Mouse (Mus musculus) cortical plate, adult 2 months (tissue): ENCODE data around the gene Nfkbiz. TPM values are rescaled to one million over a fixed set of nuclear protein-coding genes. Genes with fewer than 3 reads are reported as not detected.

ENCODE experiments used
- H3K27ac ChIP-seq: fragments of 200-500 bp; 2 replicates; pipeline ENCODE4 v1.5.1; 2012; ENCODE audit warnings: low read length, control low read depth, inconsistent platforms; ENCODE audit not compliant: insufficient read depth
- H3K4me1 ChIP-seq: fragments of 200-500 bp; 2 replicates; pipeline ENCODE4 v1.6.1; 2011; ENCODE audit warnings: low read length; ENCODE audit not compliant: control insufficient read depth, insufficient read depth
- H3K4me3 ChIP-seq: fragments of 200-500 bp; 2 replicates; pipeline ENCODE4 v1.5.1; 2011; ENCODE audit warnings: mild to moderate bottlenecking, low read length, control low read depth; ENCODE audit not compliant: insufficient read depth
- CTCF ChIP-seq: fragments of 200-500 bp; IDR thresholded peaks from 2 replicates; pipeline ENCODE4 v1.5.1; 2011; ENCODE audit warnings: mild to moderate bottlenecking, control low read depth, low read length; ENCODE audit not compliant: insufficient read depth; ENCODE audit errors: extremely low read depth
- POLR2A ChIP-seq: fragments of 200-500 bp; IDR thresholded peaks from 2 replicates; pipeline ENCODE4 v1.6.1; 2011; ENCODE audit warnings: mild to moderate bottlenecking, low read length, control low read depth; ENCODE audit not compliant: insufficient read depth; ENCODE audit errors: extremely low read depth
- polyA plus RNA-seq: library from polyadenylated mRNA; depleted of rRNA; stranded (reverse); fragments of >200 nt; gene quantifications from 2 replicates; pipeline ENCODE4 v1.2.3, GENCODE M21; 2012; rRNA removed

Gene Nfkbiz
- polyA plus RNA-seq, 1 experiment, result 5.4 TPM

GRCm38 (mm10) chr16:55784379-55784778 is 54.3 kb downstream of the Nfkbiz start:
- Histone ChIP-seq H3K4me3 (no peak overlapping the region), H3K4me1 (no peaks in the 10 kb centered on the region), H3K27ac (no peak overlapping the region)
- TF ChIP-seq POLR2A (no peak), CTCF (no peak)

GRCm38 (mm10) chr16:55783923-55784322 is 54.8 kb downstream of the Nfkbiz start:
- Histone ChIP-seq H3K4me1 (no peaks in the 10 kb centered on the region), H3K27ac (no peak overlapping the region), H3K4me3 (no peak overlapping the region)
- TF ChIP-seq POLR2A, result no peak
- no peak for TF ChIP-seq CTCF

- H3K27ac ChIP-seq, result no peak overlapping the region
- TF ChIP-seq POLR2A (no peak), CTCF (no peak)
- H3K4me1 ChIP-seq, result no peaks in the 10 kb centered on the region
- no peak overlapping the region for H3K4me3 ChIP-seq
Observed at GRCm38 (mm10) chr16:55782911-55783310, 55.8 kb downstream of the Nfkbiz start.

GRCm38 (mm10) chr16:55781809-55782208 is 56.9 kb downstream of the Nfkbiz start:
- no peak overlapping the region for H3K4me3 ChIP-seq

GRCm38 (mm10) chr16:55780958-55781558 is 57.6 kb downstream of the Nfkbiz start:
- H3K4me3 ChIP-seq, result no peak overlapping the region
- H3K27ac ChIP-seq, result no peak overlapping the region
- TF ChIP-seq CTCF (no peak), POLR2A (no peak)
- no peaks in the 10 kb centered on the region for H3K4me1 ChIP-seq

More at GRCm38 (mm10) chr16:55781809-55782208, 56.9 kb downstream of the Nfkbiz start:
- H3K27ac ChIP-seq, result no peak overlapping the region
- no peaks in the 10 kb centered on the region for H3K4me1 ChIP-seq
- no peak for TF ChIP-seq POLR2A
- no peak for TF ChIP-seq CTCF

- H3K27ac ChIP-seq, result no peak overlapping the region
- TF ChIP-seq CTCF (no peak), POLR2A (no peak)
- no peak overlapping the region for H3K4me3 ChIP-seq
- H3K4me1 ChIP-seq, result no peaks in the 10 kb centered on the region
Observed at GRCm38 (mm10) chr16:55776329-55776728, 62.4 kb downstream of the Nfkbiz start.

GRCm38 (mm10) chr16:55770247-55770646 is 68.5 kb downstream of the Nfkbiz start:
- Histone ChIP-seq H3K27ac (no peak overlapping the region), H3K4me3 (no peak overlapping the region), H3K4me1 (no peaks in the 10 kb centered on the region)
- TF ChIP-seq CTCF, result no peak
- TF ChIP-seq POLR2A, result no peak

Other genes with a start within 250 kb of the Nfkbiz start
- 7.5 and 8.0 TPM in 2 replicates for gene Nxpe3, start 56.4 kb upstream of the Nfkbiz start, polyA plus RNA-seq
- 7.9 and 8.3 TPM in 2 replicates for gene Cep97, start 96.0 kb upstream of the Nfkbiz start, polyA plus RNA-seq
- 435 and 439 TPM in 2 replicates for gene Rpl24, start 127.4 kb upstream of the Nfkbiz start, polyA plus RNA-seq
- 25.8 and 26.7 TPM in 2 replicates for gene Zbtb11, start 135.0 kb upstream of the Nfkbiz start, polyA plus RNA-seq
- gene Pcnp, start 190.8 kb upstream of the Nfkbiz start, polyA plus RNA-seq, result 129 and 130 TPM in 2 replicates
- gene Trmt10c, start 198.9 kb upstream of the Nfkbiz start, polyA plus RNA-seq, result 5.7 and 6.0 TPM in 2 replicates
- 25.1 and 25.2 TPM in 2 replicates for gene Senp7, start 209.4 kb upstream of the Nfkbiz start, polyA plus RNA-seq